Mouse (Mus musculus): Measurements from ENCODE around the gene Naip2.

- TF ChIP-seq POLR2A (IDR thresholded peaks at IDR 0.05; ENCODE audit: insufficient read depth, low read depth, low read length) (peak; percentile 71), CTCF (IDR thresholded peaks at IDR 0.05; ENCODE audit: insufficient read depth, low read depth, low read length) (no peak)
These were observed 98.1 kb downstream of the Naip2 start, which contains the start of gene Bdp1 for GRCm38 (mm10) chr13:100103748-100104254.

Measured in olfactory bulb, adult 2 months (tissue).